Mouse (Mus musculus) effector memory CD4-positive, alpha-beta T cell, adult 5 months (primary cell): ENCODE results near the gene Chl1. TPM values are rescaled to one million over a fixed set of nuclear protein-coding genes. Genes with fewer than 3 reads are reported as not detected.

Experiments
- polyA plus RNA-seq: library from polyadenylated mRNA; unstranded; fragments of 100-300 nt; shearing (Covaris generic); gene quantifications from one replicate; pipeline ENCODE4 v1.2.1, GENCODE M21; 2017

The Chl1 gene
- 0.09 TPM for polyA plus RNA-seq

DNA sequence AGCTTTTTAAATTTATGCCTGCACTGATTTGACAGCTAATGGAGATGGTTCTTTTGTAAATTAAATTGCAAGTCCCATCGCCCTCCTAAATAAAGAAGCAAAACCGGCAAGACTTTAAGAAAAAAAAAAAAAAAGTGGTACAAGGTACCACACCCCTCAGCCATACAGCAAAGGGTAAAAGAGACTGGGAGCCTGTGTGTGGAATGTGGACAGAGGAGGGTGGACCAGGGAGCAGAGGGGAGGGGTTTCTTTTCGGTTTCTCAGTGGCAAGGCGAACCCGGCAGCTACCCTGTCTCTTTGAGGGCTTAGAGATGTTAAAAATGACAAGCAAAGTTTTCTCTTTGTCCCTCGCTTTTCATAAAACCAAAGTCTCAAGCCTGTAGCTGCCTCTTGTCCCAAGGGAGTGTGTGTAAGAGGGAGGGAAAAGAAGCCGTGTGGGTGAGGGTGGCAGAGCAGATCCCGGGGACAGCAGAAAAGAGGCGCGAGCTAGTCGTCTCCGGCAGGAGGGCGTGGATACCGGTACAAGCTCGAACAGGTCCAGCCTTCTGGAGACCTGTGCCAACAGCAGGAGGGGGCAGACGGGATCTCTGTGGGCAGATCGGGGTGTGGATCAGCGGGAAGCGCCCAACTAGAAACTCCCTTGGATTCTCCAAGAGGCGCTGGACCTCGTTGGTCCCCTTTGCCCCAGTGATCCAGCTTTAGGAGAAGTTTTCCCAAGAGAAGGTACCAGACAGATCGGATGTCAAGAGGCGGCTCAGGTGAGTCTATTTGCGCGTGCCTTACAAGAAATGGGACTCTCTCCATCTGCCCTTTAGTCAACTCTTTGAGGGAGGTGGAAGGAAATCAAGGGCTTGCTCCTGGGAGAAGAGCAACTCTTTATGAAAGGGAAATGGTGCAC, at the start of gene Chl1:
Gene Chl1 (plus strand): TSS at position 195 of the 898 bp plus-strand sequence.

